Mouse (Mus musculus) right cerebral cortex, postnatal 14 days (tissue): ENCODE results near the gene Mxd1.

Source experiments
- DNase-seq: peaks from one replicate; pipeline ENCODE4 v3.0.0; 2022

Gene Mxd1

GRCm38 (mm10) chr6:86645551-86645950, 23.4 kb downstream of the Mxd1 start:
- no peak for DNase-seq

GRCm38 (mm10) chr6:86644775-86645400, 24.1 kb downstream of the Mxd1 start:
- no peak for DNase-seq

GRCm38 (mm10) chr6:86641716-86642115, 27.2 kb downstream of the Mxd1 start:
- no peak for DNase-seq

GRCm38 (mm10) chr6:86640776-86641175, 28.2 kb downstream of the Mxd1 start:
- no peak for DNase-seq

GRCm38 (mm10) chr6:86640161-86640560, 28.8 kb downstream of the Mxd1 start:
- no peak for DNase-seq

GRCm38 (mm10) chr6:86639180-86640160, 29.5 kb downstream of the Mxd1 start:
- no peak for DNase-seq

GRCm38 (mm10) chr6:86638434-86638833, 30.5 kb downstream of the Mxd1 start:
- no peak for DNase-seq

GRCm38 (mm10) chr6:86637860-86638259, 31.1 kb downstream of the Mxd1 start:
- DNase-seq: no peak

- DNase-seq: no peak
These were observed 31.7 kb downstream of the Mxd1 start for GRCm38 (mm10) chr6:86637171-86637835.

- no peak for DNase-seq
These were observed 32.5 kb downstream of the Mxd1 start for GRCm38 (mm10) chr6:86636495-86636894.

GRCm38 (mm10) chr6:86630141-86630540, 38.8 kb downstream of the Mxd1 start:
- DNase-seq: no peak

- no peak for DNase-seq
These were observed 41.0 kb downstream of the Mxd1 start, which contains the start of gene Asprv1 for GRCm38 (mm10) chr6:86627946-86628345. Asprv1 (plus strand) TSS chr6:86628164.

GRCm38 (mm10) chr6:86624074-86625030, 44.6 kb downstream of the Mxd1 start:
- DNase-seq: peak; percentile 44

- DNase-seq: no peak
These were observed 45.8 kb downstream of the Mxd1 start for GRCm38 (mm10) chr6:86623201-86623600.

- no peak for DNase-seq
These were observed 53.7 kb downstream of the Mxd1 start for GRCm38 (mm10) chr6:86615301-86615700.

GRCm38 (mm10) chr6:86610714-86611113, 58.2 kb downstream of the Mxd1 start:
- DNase-seq: no peak

- no peak for DNase-seq
These were observed 59.7 kb downstream of the Mxd1 start for GRCm38 (mm10) chr6:86609235-86609634.

- no peak for DNase-seq
These were observed 61.5 kb downstream of the Mxd1 start for GRCm38 (mm10) chr6:86607471-86607870.

- DNase-seq: no peak
These were observed 62.7 kb downstream of the Mxd1 start for GRCm38 (mm10) chr6:86606289-86606688.

- no peak for DNase-seq
These were observed 63.7 kb downstream of the Mxd1 start for GRCm38 (mm10) chr6:86605260-86605659.

GRCm38 (mm10) chr6:86599951-86600414, 69.0 kb downstream of the Mxd1 start:
- DNase-seq: peak; percentile 42

GRCm38 (mm10) chr6:86599197-86599596, 69.8 kb downstream of the Mxd1 start:
- DNase-seq: peak; percentile 90
